Comparison of ENCODE assay signal across 18 mouse cellular contexts in genomic region chr5:86730587-86730986, GRCm38 (mm10). TPM values are rescaled to one million over a fixed set of nuclear protein-coding genes. Genes with fewer than 3 reads are reported as not detected.
DNase-seq lines count a peak whose midpoint lies in the region; ATAC-seq and TF ChIP-seq lines count a peak whose summit lies in the region.
"Had no signal": no experiment of that assay in that cellular context is flagged by ENCODE, and none has a peak within 500 bp of the region (broad histone marks: within the 10 kb centered on the region; RNA-seq: fewer than 3 reads in every experiment).

No protein-coding gene starts in this region.

- no peak for TF ChIP-seq EP300 in CH12.LX (IDR thresholded peaks at IDR 0.05; ENCODE audit: low read length)

- no peaks in the 10 kb centered on the region for H3K79me2 ChIP-seq in CH12.LX (replicated peaks; ENCODE audit: control insufficient read depth, extremely low read depth, insufficient read depth, poor library complexity, severe bottlenecking)

- 29% methylated on average over 4 of the region's 4 CpGs for WGBS in heart, embryonic 13.5 days
- 38% methylated on average over 4 of the region's 4 CpGs for WGBS in heart, embryonic 11.5 days (ENCODE audit: insufficient replicate concordance)

- peaks cover 6% of the 10 kb centered on the region for H3K4me1 ChIP-seq in heart, embryonic 13.5 days
- no peaks in the 10 kb centered on the region for H3K4me1 ChIP-seq in heart, embryonic 11.5 days (ENCODE audit: control insufficient read depth, insufficient read depth, low read length)
- peaks cover 3 to 6% of the 10 kb centered on the region in 2 experiments for H3K4me1 ChIP-seq in CH12.LX (ENCODE audit: control insufficient read depth in 1 of 2, insufficient read depth in 2 of 2)
- H3K4me1 ChIP-seq: forebrain, embryonic 10.5 days; limb, embryonic 15.5 days; midbrain, embryonic 15.5 days; neural tube, embryonic 12.5 days had no signal

- ATAC-seq in heart, embryonic 13.5 days (ENCODE audit: extremely low read depth, insufficient number of reproducible peaks, low FRiP score, low TSS enrichment) = peak; percentile 31; the same call in 1 of the 2 replicates
- ATAC-seq in heart, embryonic 11.5 days (replicated peaks; ENCODE audit: insufficient number of reproducible peaks, low FRiP score, low TSS enrichment) = no peak
- ATAC-seq in megakaryocyte progenitor cell, adult 5-6 weeks (replicated peaks; ENCODE audit: poor library complexity) = no peak
- ATAC-seq: hindbrain, postnatal 0 days; midbrain, embryonic 15.5 days had no signal

- no peak for TF ChIP-seq POLR2A in CH12.LX (IDR thresholded peaks at IDR 0.05; ENCODE audit: low read depth, low read length)

- DNase-seq in CH12.LX (ENCODE audit: extremely low read depth) = peak; percentile 21
- DNase-seq in R1 (ENCODE audit: low read depth, low spot score) = peak; percentile 19
- DNase-seq in fibroblast of lung, adult 2 months (ENCODE audit: low read depth) = peak; percentile 53
- no peak for DNase-seq in gastrocnemius, postnatal 4 days (ENCODE audit: low spot score in 2 of 2)
- DNase-seq: adrenal gland, adult 8-10 months; cerebellum, postnatal 14 days; gastrocnemius, adult 2 months; kidney, adult 9 months had no signal

- H3K27me3 ChIP-seq in heart, embryonic 13.5 days (replicated peaks) = no peaks in the 10 kb centered on the region
- H3K27me3 ChIP-seq in heart, embryonic 11.5 days (ENCODE audit: control insufficient read depth, insufficient read depth, low read length) = no peaks in the 10 kb centered on the region
- H3K27me3 ChIP-seq in CH12.LX (replicated peaks) = no peaks in the 10 kb centered on the region
- H3K27me3 ChIP-seq: limb, embryonic 15.5 days; midbrain, embryonic 15.5 days; neural tube, embryonic 12.5 days had no signal

- in situ Hi-C loops in CH12.LX (cut with MboI; ENCODE audit: low pct_ligation_motif_present, low pct_unique_long_range_greater_than_20kb, low sequenced_read_pairs) = no loop called here

- dilution Hi-C loops in CH12.LX (cut with MboI; ENCODE audit: extremely low pct_ligation_motif_present, extremely low pct_unique_long_range_greater_than_20kb, low sequenced_read_pairs) = no loop called here

- no peak overlapping the region for H3K27ac ChIP-seq in heart, embryonic 13.5 days (replicated peaks)
- no peak overlapping the region for H3K27ac ChIP-seq in heart, embryonic 11.5 days (ENCODE audit: low read depth, low read length)
- H3K27ac ChIP-seq in CH12.LX (ENCODE audit: insufficient read depth, low read depth) = peak overlapping the region; percentile 32; the same call in 1 of the 2 replicates
- H3K27ac ChIP-seq: forebrain, embryonic 10.5 days; gastrocnemius, adult 2 months; hindbrain, postnatal 0 days; left cerebral cortex, adult 2 months; limb, embryonic 15.5 days; midbrain, embryonic 15.5 days; neural tube, embryonic 12.5 days had no signal

- H3K4me2 ChIP-seq in heart, embryonic 13.5 days = peak overlapping the region; percentile 22; the same call in 1 of the 2 replicates
- no peak overlapping the region for H3K4me2 ChIP-seq in heart, embryonic 11.5 days
- peak overlapping the region; percentile 67; the same call in 1 of the 2 replicates for H3K4me2 ChIP-seq in CH12.LX (ENCODE audit: insufficient read depth, low read depth, poor library complexity, severe bottlenecking)
- H3K4me2 ChIP-seq: limb, embryonic 15.5 days; midbrain, embryonic 15.5 days; neural tube, embryonic 12.5 days had no signal

- no peaks in the 10 kb centered on the region for H3K9me3 ChIP-seq in heart, embryonic 13.5 days
- H3K9me3 ChIP-seq in heart, embryonic 11.5 days (replicated peaks; ENCODE audit: control insufficient read depth, low read length) = no peaks in the 10 kb centered on the region
- no peaks in the 10 kb centered on the region for H3K9me3 ChIP-seq in CH12.LX (replicated peaks; ENCODE audit: low read length)
- H3K9me3 ChIP-seq: forebrain, embryonic 10.5 days; limb, embryonic 15.5 days; midbrain, embryonic 15.5 days; neural tube, embryonic 12.5 days had no signal

- no peak for TF ChIP-seq CTCF in CH12.LX (conservative IDR thresholded peaks at IDR 0.05 in 1 of 2, IDR thresholded peaks at IDR 0.05 in 1 of 2; ENCODE audit: low read depth in 2 of 2, low read length in 2 of 2)

- no peak overlapping the region for H3K9ac ChIP-seq in heart, embryonic 13.5 days
- H3K9ac ChIP-seq in heart, embryonic 11.5 days (ENCODE audit: low read depth, low read length) = no peak overlapping the region
- H3K9ac ChIP-seq in CH12.LX (ENCODE audit: insufficient read depth, low read depth) = no peak overlapping the region
- H3K9ac ChIP-seq: limb, embryonic 15.5 days; midbrain, embryonic 15.5 days; neural tube, embryonic 12.5 days had no signal

- no peaks in the 10 kb centered on the region for H3K36me3 ChIP-seq in heart, embryonic 13.5 days
- H3K36me3 ChIP-seq in heart, embryonic 11.5 days (ENCODE audit: control insufficient read depth, insufficient read depth, low read length) = no peaks in the 10 kb centered on the region
- H3K36me3 ChIP-seq in CH12.LX (replicated peaks in 1 of 2; ENCODE audit: control insufficient read depth in 1 of 2, insufficient read depth in 1 of 2, low read length in 1 of 2) = no peaks in the 10 kb centered on the region
- H3K36me3 ChIP-seq: forebrain, embryonic 10.5 days; limb, embryonic 15.5 days; midbrain, embryonic 15.5 days; neural tube, embryonic 12.5 days had no signal

- no peak for TF ChIP-seq RAD21 in CH12.LX (IDR thresholded peaks at IDR 0.05; ENCODE audit: low read depth, low read length)

- H3K4me3 ChIP-seq in heart, embryonic 13.5 days = no peak overlapping the region
- H3K4me3 ChIP-seq in heart, embryonic 11.5 days (ENCODE audit: low read depth, low read length) = no peak overlapping the region
- H3K4me3 ChIP-seq in CH12.LX (replicated peaks in 1 of 3; ENCODE audit: low read depth in 2 of 3, low read length in 2 of 3, poor library complexity in 1 of 3) = no peak overlapping the region
- H3K4me3 ChIP-seq: forebrain, embryonic 10.5 days; gastrocnemius, adult 2 months; left cerebral cortex, adult 2 months; limb, embryonic 15.5 days; midbrain, embryonic 15.5 days; neural tube, embryonic 12.5 days had no signal

TF ChIP-seq in CH12.LX, 34 proteins besides CTCF, POLR2A, EP300 and RAD21:
- peak; percentile 11; the same call in 1 of the 2 replicates for TF ChIP-seq MEF2A (IDR thresholded peaks at IDR 0.05; ENCODE audit: borderline replicate concordance, low read depth, low read length)
- TF ChIP-seq MAZ (IDR thresholded peaks at IDR 0.05; ENCODE audit: low read depth, low read length) = no peak
- 0 out of 2 replicates have a peak, but pooled peaks have one; percentile 77 for TF ChIP-seq CHD1 (IDR thresholded peaks at IDR 0.05; ENCODE audit: low read depth, low read length)
- no peak for TF ChIP-seq KAT2A (IDR thresholded peaks at IDR 0.05; ENCODE audit: insufficient replicate concordance, low read length)
- peak; percentile 30; the same call in 1 of the 2 replicates for TF ChIP-seq MAFK (IDR thresholded peaks at IDR 0.05; ENCODE audit: insufficient replicate concordance, low read length)
TF ChIP-seq in CH12.LX: peak in this region for 3.

RNA-seq across cellular contexts. Expression of gene Tmprss11e, which starts 15.0 kb away (rescaled TPM):
- not detected in 2 replicates for polyA plus RNA-seq in heart, embryonic 13.5 days (2015; fragmentation: Nextera tagmentation; extraction: Ambion mirVana)
- 0.10 TPM in 1 of 2 replicates, not detected in the other for polyA plus RNA-seq in heart, embryonic 11.5 days (2014; fragmentation: Nextera tagmentation; extraction: Ambion mirVana)
- total RNA-seq in CH12.LX (2012; rRNA removed) = not detected in 2 replicates
- not detected in 2 replicates for total RNA-seq in CH12.LX (2014; rRNA removed)
- polyA plus RNA-seq in CH12.LX (2012; ENCODE audit: insufficient read length, low read depth) = not detected in 2 replicates
- not detected in 2 replicates for total RNA-seq in megakaryocyte progenitor cell, adult 5-6 weeks (2015)
- total RNA-seq in megakaryocyte progenitor cell, adult 5-6 weeks (2017) = not detected in 2 replicates
- total RNA-seq in gastrocnemius, postnatal 4 days (2021) = not detected
- total RNA-seq: adrenal gland, adult 8-10 months; gastrocnemius, adult 2 months; heart, adult 8-10 months; hindbrain, postnatal 0 days; left cerebral cortex, adult 2 months had no signal
- polyA plus RNA-seq: forebrain, embryonic 10.5 days; midbrain, embryonic 15.5 days; neural tube, embryonic 12.5 days had no signal

RNA-seq across cellular contexts. Expression of gene Tmprss11b, which starts 54.4 kb away (rescaled TPM):
- not detected in 2 replicates for polyA plus RNA-seq in heart, embryonic 13.5 days (2015; fragmentation: Nextera tagmentation; extraction: Ambion mirVana)
- polyA plus RNA-seq in heart, embryonic 11.5 days (2014; fragmentation: Nextera tagmentation; extraction: Ambion mirVana) = not detected in 2 replicates
- total RNA-seq in CH12.LX (2012; rRNA removed) (not detected in 2 replicates), CH12.LX (2014; rRNA removed) (not detected in 2 replicates)
- polyA plus RNA-seq in CH12.LX (2012; ENCODE audit: insufficient read length, low read depth) = not detected in 2 replicates
- total RNA-seq in megakaryocyte progenitor cell, adult 5-6 weeks (2015) = not detected in 2 replicates
- not detected in 2 replicates for total RNA-seq in megakaryocyte progenitor cell, adult 5-6 weeks (2017)
- not detected for total RNA-seq in gastrocnemius, postnatal 4 days (2021)
- total RNA-seq: adrenal gland, adult 8-10 months; gastrocnemius, adult 2 months; heart, adult 8-10 months; hindbrain, postnatal 0 days; left cerebral cortex, adult 2 months had no signal
- polyA plus RNA-seq: forebrain, embryonic 10.5 days; hindbrain, postnatal 0 days; midbrain, embryonic 15.5 days; neural tube, embryonic 12.5 days had no signal

Comparison
In these comparisons a context has a peak if more than half of its experiments do, and no peak if none do; other contexts are left out.
1. DNase-seq: peak in CH12.LX (single experiment), R1 (single experiment) and fibroblast of lung, adult 2 months (single experiment); none in gastrocnemius, postnatal 4 days (0 of 2).